Mouse (Mus musculus) liver, embryonic 11.5 days (tissue): ENCODE measurements around the gene Gm10643. TPM values are rescaled to one million over a fixed set of nuclear protein-coding genes. Genes with fewer than 3 reads are reported as not detected.

Source experiments
- ATAC-seq: fragments of 200-750 bp; cut with Nextera tagmentation; replicated peaks from 2 replicates; pipeline ENCODE4 v1.8.0; 2017; ENCODE audit warnings: moderate number of reproducible peaks, mild to moderate bottlenecking, moderate TSS enrichment, moderate library complexity; ENCODE audit not compliant: low FRiP score
- DNase-seq: peaks from one replicate; pipeline ENCODE4 v3.0.0-alpha.2; 2017; ENCODE audit warnings: low spot score
- H3K27ac ChIP-seq: fragments of 300-500 bp; sonication (generic); 2 replicates; pipeline ENCODE4 v1.5.1; 2014; ENCODE audit warnings: mild to moderate bottlenecking, low read depth, low read length, control low read depth
- H3K27me3 ChIP-seq: fragments of 300-500 bp; sonication (generic); replicated peaks from 2 replicates; pipeline ENCODE4 v1.6.1; 2014; ENCODE audit warnings: low read length, mixed read lengths; ENCODE audit not compliant: control insufficient read depth, insufficient read depth
- H3K36me3 ChIP-seq: fragments of 300-500 bp; sonication (generic); 2 replicates; pipeline ENCODE4 v1.6.1; 2014; ENCODE audit warnings: mild to moderate bottlenecking, low read length, moderate library complexity, mixed read lengths; ENCODE audit not compliant: control insufficient read depth, insufficient read depth
- H3K4me1 ChIP-seq: fragments of 300-500 bp; sonication (generic); replicated peaks from 2 replicates; pipeline ENCODE4 v1.6.1; 2014; ENCODE audit warnings: low read length, mixed read lengths; ENCODE audit not compliant: control insufficient read depth, insufficient read depth
- H3K4me2 ChIP-seq: fragments of 300-500 bp; sonication (generic); 2 replicates; pipeline ENCODE4 v1.6.1; 2014; ENCODE audit warnings: mild to moderate bottlenecking, control low read depth, moderate library complexity
- H3K4me3 ChIP-seq: fragments of 300-500 bp; sonication (generic); 2 replicates; pipeline ENCODE4 v1.5.1; 2014; ENCODE audit warnings: low read depth, low read length, control low read depth
- H3K9ac ChIP-seq: fragments of 300-500 bp; sonication (generic); 2 replicates; pipeline ENCODE4 v1.6.1; 2014; ENCODE audit warnings: low read depth, low read length, control low read depth
- H3K9me3 ChIP-seq: fragments of 300-500 bp; sonication (generic); 2 replicates; pipeline ENCODE4 v1.6.1; 2016; ENCODE audit warnings: low read length, inconsistent platforms, mixed read lengths; ENCODE audit not compliant: control insufficient read depth
- WGBS: fragments of 180-500 bp; shearing (Covaris S2); extraction: QIAGEN DNeasy Blood & Tissue Kit; methylation state at CpG from one replicate; pipeline ENCODE4 v1.1.7; 2014; 5-methylcytosine and 5-hydroxymethylcytosine counted together
- polyA plus RNA-seq: library from polyadenylated mRNA; unstranded; fragments of >200 nt; fragmentation: Nextera tagmentation; extraction: Ambion mirVana; gene quantifications from 2 replicates; pipeline ENCODE4 v1.2.1, GENCODE M21; 2014

Gene Gm10643
- polyA plus RNA-seq, 1 experiment from 2014 or later = 0.86 TPM

GRCm38 (mm10) chr8:84068316-84069035, 3.5 kb upstream of the Gm10643 start:
- Histone ChIP-seq H3K4me2 (peak overlapping the region; percentile 66), H3K36me3 (no peaks in the 10 kb centered on the region), H3K9ac (no peak overlapping the region), H3K4me3 (no peak overlapping the region), H3K27me3 (no peaks in the 10 kb centered on the region), H3K9me3 (no peaks in the 10 kb centered on the region), H3K4me1 (peaks cover 29% of the 10 kb centered on the region), H3K27ac (0 out of 2 replicates have a peak overlapping the region, but pooled peaks have one; percentile 19)
- DNase-seq (no peak), ATAC-seq (no peak)
- WGBS = 50% methylated on average over 12 of the region's 12 CpGs

DNA sequence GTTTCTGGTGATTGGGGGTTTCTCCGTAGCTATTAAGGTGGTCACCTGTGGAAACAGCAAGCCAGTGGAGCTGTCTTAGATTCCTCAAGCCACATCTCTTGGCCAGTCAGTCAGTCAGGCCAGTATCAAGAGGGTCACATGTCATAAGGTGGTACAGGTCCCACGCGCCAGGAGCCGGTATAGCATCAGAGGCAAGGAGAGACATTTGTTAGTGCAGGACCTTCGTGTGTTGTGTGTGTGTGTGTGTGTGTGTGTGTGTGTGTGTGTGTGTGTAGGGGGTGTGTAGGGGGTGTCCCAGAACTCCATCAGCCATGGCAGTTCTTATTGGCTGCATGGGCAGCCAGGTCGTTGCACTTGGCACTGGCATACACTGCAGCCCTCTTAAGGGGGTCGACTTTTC, 3.0 kb upstream of the Gm10643 start:
- Histone ChIP-seq H3K4me1 (peaks cover 29% of the 10 kb centered on the region), H3K27me3 (no peaks in the 10 kb centered on the region), H3K9me3 (no peaks in the 10 kb centered on the region), H3K4me3 (peak overlapping the region; percentile 94), H3K9ac (0 out of 2 replicates have a peak overlapping the region, but pooled peaks have one; percentile 38), H3K27ac (0 out of 2 replicates have a peak overlapping the region, but pooled peaks have one; percentile 19), H3K4me2 (peak overlapping the region; percentile 66), H3K36me3 (no peaks in the 10 kb centered on the region)
- ATAC-seq = no peak
- DNase-seq = no peak
- 80% methylated on average over 7 of the region's 7 CpGs for WGBS

GRCm38 (mm10) chr8:84067047-84067573, 2.2 kb upstream of the Gm10643 start:
- Histone ChIP-seq H3K36me3 (no peaks in the 10 kb centered on the region), H3K27me3 (no peaks in the 10 kb centered on the region), H3K4me1 (peaks cover 29% of the 10 kb centered on the region), H3K4me3 (peak overlapping the region; percentile 94), H3K9me3 (no peaks in the 10 kb centered on the region), H3K9ac (peak overlapping the region; percentile 92), H3K27ac (peak overlapping the region; percentile 99), H3K4me2 (peak overlapping the region; percentile 66)
- peak; percentile 99 for DNase-seq
- peak; percentile 69 for ATAC-seq
- under 1% methylated on average over 50 of the region's 58 CpGs for WGBS

GRCm38 (mm10) chr8:84066291-84066930, 1.5 kb upstream of the Gm10643 start, which contains the start of gene Rfx1:
Gene Rfx1, plus strand, starts transcription at chr8:84066834.
- Histone ChIP-seq H3K9ac (peak within 1 kb of the TSS; percentile 92), H3K27me3 (no peaks in the 10 kb centered on the region), H3K27ac (peak within 1 kb of the TSS; percentile 99), H3K4me1 (peaks cover 29% of the 10 kb centered on the region), H3K36me3 (no peaks in the 10 kb centered on the region), H3K4me2 (peak within 1 kb of the TSS; percentile 90), H3K4me3 (peak within 1 kb of the TSS; percentile 94), H3K9me3 (no peaks in the 10 kb centered on the region)
- ATAC-seq (peak; percentile 97), DNase-seq (peak; percentile 96)
- under 1% methylated on average over 51 of the region's 51 CpGs for WGBS

DNA sequence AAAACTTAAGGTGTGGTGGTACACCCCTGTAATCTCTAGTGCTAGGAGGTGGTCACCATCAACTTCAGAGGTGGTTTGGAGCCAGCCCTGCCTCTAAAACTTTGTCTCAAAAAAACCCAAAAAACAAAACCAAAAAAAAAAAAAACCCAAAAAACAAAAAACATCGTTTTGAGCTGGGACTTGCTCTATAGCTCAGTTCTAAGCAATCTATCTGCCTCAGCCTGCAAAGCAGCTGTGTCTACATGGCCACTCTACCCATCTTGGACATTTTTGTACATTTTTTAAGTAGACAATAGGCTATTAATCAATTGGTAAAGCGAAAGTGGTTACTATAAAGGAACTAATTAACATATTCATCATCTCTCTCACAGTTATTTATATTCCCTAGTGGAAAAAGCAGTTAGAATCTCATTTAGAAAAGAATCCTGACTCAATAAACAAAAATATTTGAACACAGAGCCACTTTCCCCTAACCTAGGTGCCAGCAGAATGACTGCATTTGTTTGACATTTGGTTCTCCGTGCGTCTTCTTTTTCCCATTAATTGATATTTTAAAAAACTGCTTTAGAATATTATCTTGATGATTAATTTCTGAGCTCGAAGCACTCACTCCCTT, 628 bp upstream of the Gm10643 start:
- ATAC-seq (no peak), DNase-seq (no peak)
- Histone ChIP-seq H3K27ac (peak overlapping the region; percentile 99), H3K9me3 (no peaks in the 10 kb centered on the region), H3K27me3 (no peaks in the 10 kb centered on the region), H3K4me3 (peak overlapping the region; percentile 94), H3K4me2 (peak overlapping the region; percentile 90), H3K9ac (peak overlapping the region; percentile 78), H3K36me3 (no peaks in the 10 kb centered on the region), H3K4me1 (peaks cover 30% of the 10 kb centered on the region)
- 24% methylated on average over 5 of the region's 5 CpGs for WGBS

- Histone ChIP-seq H3K27me3 (no peaks in the 10 kb centered on the region), H3K4me2 (no peak overlapping the region), H3K4me3 (no peak overlapping the region), H3K36me3 (no peaks in the 10 kb centered on the region), H3K9ac (no peak overlapping the region), H3K4me1 (peaks cover 28% of the 10 kb centered on the region), H3K9me3 (no peaks in the 10 kb centered on the region), H3K27ac (peak overlapping the region; percentile 21; the same call in 1 of the 2 replicates)
- DNase-seq = no peak
- no peak for ATAC-seq
- WGBS = 48% methylated on average over 8 of the region's 8 CpGs
Observed at GRCm38 (mm10) chr8:84063861-84064610, 901 bp downstream of the Gm10643 start.

DNA sequence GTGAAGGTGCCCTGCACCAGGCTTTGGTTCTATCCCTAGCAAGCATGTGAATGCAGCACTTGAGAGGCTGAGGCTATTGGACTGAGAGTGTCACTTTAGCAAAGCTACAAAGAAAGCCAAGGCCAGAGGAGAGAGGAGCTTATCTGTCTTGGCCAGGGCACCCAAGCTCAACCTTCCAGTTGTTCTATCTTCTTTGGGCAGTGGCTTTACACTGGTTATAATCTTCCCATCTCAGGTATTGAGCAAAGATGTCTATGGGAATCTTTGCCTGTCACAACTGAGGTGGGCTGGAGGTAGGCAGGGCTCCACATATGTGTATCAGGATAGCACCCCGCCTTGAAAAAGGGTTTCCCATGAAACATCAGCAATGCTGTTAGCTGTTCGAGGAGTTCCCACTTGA, 4.7 kb downstream of the Gm10643 start:
- Histone ChIP-seq H3K4me1 (peaks cover 13% of the 10 kb centered on the region), H3K9me3 (no peaks in the 10 kb centered on the region), H3K27me3 (no peaks in the 10 kb centered on the region), H3K9ac (no peak overlapping the region), H3K4me2 (no peak overlapping the region), H3K4me3 (no peak overlapping the region), H3K36me3 (no peaks in the 10 kb centered on the region), H3K27ac (no peak overlapping the region)
- peak; percentile 75 for ATAC-seq
- DNase-seq = no peak
- 51% methylated on average over 2 of the region's 2 CpGs for WGBS

DNA sequence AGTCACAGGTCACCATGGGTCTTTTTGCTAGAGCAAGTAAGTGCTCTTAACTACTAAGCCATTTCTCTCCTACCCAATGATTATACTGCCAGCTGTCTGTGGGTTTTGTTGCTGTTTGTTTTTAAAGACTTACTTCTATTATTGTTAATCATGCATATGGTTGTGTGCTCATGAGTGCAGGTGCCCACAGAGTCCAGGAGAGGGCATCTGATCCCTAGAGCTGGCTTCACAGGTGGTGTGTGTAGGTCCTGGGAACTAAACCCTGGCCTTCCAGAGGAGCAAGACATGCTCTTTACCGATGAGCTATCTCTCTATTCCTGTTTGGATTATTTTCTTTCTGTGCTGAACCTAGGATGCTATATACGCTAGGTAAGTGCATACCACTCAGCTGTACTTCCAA, 5.7 kb downstream of the Gm10643 start:
- H3K9ac ChIP-seq = no peak overlapping the region
- H3K9me3 ChIP-seq = no peaks in the 10 kb centered on the region
- no peaks in the 10 kb centered on the region for H3K27me3 ChIP-seq
- no peaks in the 10 kb centered on the region for H3K36me3 ChIP-seq
- H3K27ac ChIP-seq = no peak overlapping the region
- no peak overlapping the region for H3K4me3 ChIP-seq
- no peak for DNase-seq
- H3K4me2 ChIP-seq = no peak overlapping the region
- peaks cover 12% of the 10 kb centered on the region for H3K4me1 ChIP-seq
- 87% methylated on average over 2 of the region's 2 CpGs for WGBS
- ATAC-seq = no peak
